Mouse (Mus musculus) layer of hippocampus, adult 2 months (tissue): ENCODE data around the gene Zbtb37. TPM values are rescaled to one million over a fixed set of nuclear protein-coding genes. Genes with fewer than 3 reads are reported as not detected.
A peak's percentile ranks its signal among the peaks of the same experiment; 100 is the strongest.

Experiments
- DNase-seq, 2 experiments: peaks; one replicate each; pipeline ENCODE4 v3.0.0; 2022; ENCODE audit warnings: low spot score in 2 of 2
- H3K27ac ChIP-seq: fragments of 200-600 bp; 2 replicates; pipeline ENCODE4 v1.8.1; 2022
- H3K4me3 ChIP-seq: fragments of 200-600 bp; 2 replicates; pipeline ENCODE4 v1.8.1; 2022; ENCODE audit warnings: mild to moderate bottlenecking
- CTCF ChIP-seq: fragments of 200-600 bp; conservative IDR thresholded peaks from 2 replicates; pipeline ENCODE4 v1.8.1; 2022; ENCODE audit warnings: antibody characterized with exemption, mild to moderate bottlenecking, moderate library complexity
- long read RNA-seq, 2 experiments: library from polyadenylated mRNA; stranded (forward); transcript quantifications; one replicate each; pipeline ENCODE4 v2.0.0; 2021; ENCODE audit warnings: borderline mapping rate in 2 of 2
- total RNA-seq, 2 experiments: library from RNA; stranded (reverse); gene quantifications; 2 replicates each; pipeline ENCODE4 v1.2.3; 2021

Zbtb37 gene
- 10 to 100 TPM; 17.5 to 20.1 TPM for total RNA-seq
- long read RNA-seq, experiment 1, partial matches to known transcripts, result 0 of 2 reads
- long read RNA-seq, experiment 1, other reads (novel, unspliced or antisense), result 2 of 2 reads
- long read RNA-seq, experiment 2, partial matches to known transcripts, result 0 of 2 reads
- long read RNA-seq, experiment 2, other reads (novel, unspliced or antisense), result 2 of 2 reads

DNA sequence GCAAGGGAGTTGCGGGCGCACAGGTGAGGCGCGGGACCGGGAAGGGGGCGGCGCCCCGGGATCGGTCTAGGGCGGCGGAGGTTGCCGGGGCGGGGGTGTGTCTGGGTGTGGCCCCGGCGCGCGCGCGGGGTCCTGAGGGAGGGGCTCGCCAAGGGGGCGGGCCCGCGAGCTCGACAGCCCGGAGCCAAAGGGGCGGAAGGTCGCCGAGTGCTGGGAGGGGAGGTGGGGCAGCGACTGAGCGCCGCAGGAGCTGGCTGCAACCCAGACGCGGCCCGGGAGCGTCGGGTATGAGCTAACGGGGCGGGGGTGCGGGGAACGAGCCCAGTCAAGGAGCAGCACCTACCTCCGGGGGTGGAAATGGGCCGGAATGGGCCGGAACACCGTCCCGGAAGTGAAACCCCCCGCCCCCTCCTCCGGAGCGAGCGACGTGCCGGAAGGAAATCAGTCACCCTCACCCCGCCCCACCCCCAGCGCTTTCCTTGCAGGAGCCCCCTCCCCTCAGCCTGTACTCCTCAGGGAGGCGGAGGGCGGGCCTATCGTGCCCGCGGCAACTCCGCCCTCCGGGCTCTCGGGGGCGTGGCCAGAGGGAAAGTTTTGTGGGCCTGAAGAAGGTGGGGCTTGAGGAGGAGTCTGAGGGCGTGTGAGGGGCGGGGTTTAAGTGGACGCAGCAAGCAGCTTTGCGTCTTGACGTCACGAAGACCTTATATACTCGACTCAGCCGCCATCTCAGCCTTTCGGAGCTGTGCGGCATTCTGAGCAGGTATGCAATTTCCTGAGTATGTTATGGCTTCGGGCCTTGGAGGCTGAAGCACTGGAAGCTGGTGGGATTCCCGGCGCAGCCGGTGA lies at the start of gene Zbtb37:
Gene Zbtb37, minus strand, starts transcription at position 415 of the 846 bp plus-strand sequence.
- peak; percentile 95 to 99 for DNase-seq

DNA sequence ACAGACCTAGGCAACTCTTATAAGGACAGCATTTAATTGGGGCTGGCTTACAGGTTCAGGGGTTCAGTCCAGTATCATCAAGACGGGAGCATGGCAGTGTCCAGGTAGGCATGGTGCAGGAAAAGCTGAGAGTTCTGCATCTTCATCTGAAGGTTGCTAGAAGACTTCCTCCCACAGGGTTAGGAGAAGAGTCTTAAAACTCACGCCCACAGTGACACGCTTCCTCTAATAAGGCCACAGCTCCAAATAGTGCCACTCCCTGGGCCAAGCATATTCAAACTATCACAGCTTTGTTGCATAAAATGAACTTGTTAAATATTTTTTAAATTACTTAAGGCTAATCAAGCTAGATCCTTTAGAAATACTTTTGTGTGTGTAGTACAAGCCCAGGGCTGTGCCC lies 42.6 kb upstream of the Zbtb37 start:
- Histone ChIP-seq H3K27ac (no peak overlapping the region), H3K4me3 (no peak overlapping the region)
- no peak for TF ChIP-seq CTCF
- DNase-seq, result no peak

More for the DNA sequence above, at the start of gene Zbtb37:
- Histone ChIP-seq H3K27ac (peak within 1 kb of the TSS; percentile 98), H3K4me3 (peak within 1 kb of the TSS; percentile 92)
- no peak for TF ChIP-seq CTCF

- Histone ChIP-seq H3K4me3 (no peak overlapping the region), H3K27ac (no peak overlapping the region)
- no peak for DNase-seq
- no peak for TF ChIP-seq CTCF
These were observed 41.6 kb upstream of the Zbtb37 start for GRCm38 (mm10) chr1:161076238-161076637.

DNA sequence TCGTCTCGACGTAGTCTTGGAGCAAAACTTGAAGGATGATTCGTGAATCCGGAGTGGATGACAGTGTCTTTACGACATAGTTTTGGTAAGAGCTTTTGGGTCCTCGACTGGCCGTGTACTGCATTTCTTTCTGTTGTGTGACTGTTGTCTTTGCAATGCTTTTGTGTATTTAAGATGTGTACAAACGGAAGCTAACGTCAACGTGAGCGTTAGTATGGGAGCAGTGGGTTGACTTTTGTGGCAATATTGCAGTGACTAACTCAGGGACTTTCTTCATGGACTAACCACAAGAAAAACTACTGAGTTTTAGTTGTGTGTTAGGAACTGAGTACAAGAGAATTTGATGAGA lies 36.6 kb upstream of the Zbtb37 start:
- DNase-seq, result no peak
- peak overlapping the region; percentile 43 for H3K27ac ChIP-seq
- TF ChIP-seq CTCF, result no peak
- H3K4me3 ChIP-seq, result peak overlapping the region; percentile 72

- peak; percentile 95 to 98 for DNase-seq
- peak; percentile 52 for TF ChIP-seq CTCF
- Histone ChIP-seq H3K4me3 (peak within 1 kb of the TSS; percentile 72), H3K27ac (peak within 1 kb of the TSS; percentile 91)
These were observed 36.0 kb upstream of the Zbtb37 start, which contains the start of the genes Dars2 and Cenpl for GRCm38 (mm10) chr1:161070352-161071271. Gene Dars2, minus strand, starts transcription at chr1:161070658. Gene Cenpl, plus strand, starts transcription at chr1:161070713.

DNA sequence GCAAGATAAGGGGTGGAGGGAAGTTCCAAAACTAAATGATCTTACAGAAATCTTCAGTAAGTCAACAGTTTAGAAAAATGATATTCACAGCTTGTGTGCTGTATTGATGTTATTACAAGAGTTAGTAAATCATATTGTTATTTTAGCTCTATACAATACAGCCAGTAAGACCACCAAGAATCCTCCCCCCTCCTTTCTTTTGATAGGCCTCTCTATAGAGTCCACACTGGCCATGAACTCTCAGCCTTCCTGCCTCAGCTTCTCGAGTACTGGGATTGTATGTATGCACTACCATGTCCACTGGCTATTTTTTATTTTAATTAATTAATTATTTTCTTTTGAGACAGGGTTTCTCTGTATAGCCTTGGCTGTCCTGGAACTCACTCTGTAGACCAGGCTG lies 28.7 kb upstream of the Zbtb37 start:
- no peak for DNase-seq
- no peak for TF ChIP-seq CTCF

GRCm38 (mm10) chr1:161057164-161057563 lies 22.5 kb upstream of the Zbtb37 start:
- DNase-seq, result no peak
- Histone ChIP-seq H3K4me3 (no peak overlapping the region), H3K27ac (no peak overlapping the region)
- no peak for TF ChIP-seq CTCF

More for the DNA sequence above, 28.7 kb upstream of the Zbtb37 start:
- Histone ChIP-seq H3K4me3 (no peak overlapping the region), H3K27ac (no peak overlapping the region)

- Histone ChIP-seq H3K27ac (no peak overlapping the region), H3K4me3 (no peak overlapping the region)
- TF ChIP-seq CTCF, result no peak
- DNase-seq, result no peak
These were observed 12.3 kb upstream of the Zbtb37 start for GRCm38 (mm10) chr1:161046972-161047371.

- Histone ChIP-seq H3K27ac (no peak overlapping the region), H3K4me3 (no peak overlapping the region)
- TF ChIP-seq CTCF, result no peak
- DNase-seq, result no peak
These were observed 6.8 kb upstream of the Zbtb37 start for GRCm38 (mm10) chr1:161041261-161042020.

- no peak overlapping the region for H3K27ac ChIP-seq
- H3K4me3 ChIP-seq, result no peak overlapping the region
- TF ChIP-seq CTCF, result no peak
- no peak for DNase-seq
These were observed 6.2 kb upstream of the Zbtb37 start for GRCm38 (mm10) chr1:161040855-161041254.

DNA sequence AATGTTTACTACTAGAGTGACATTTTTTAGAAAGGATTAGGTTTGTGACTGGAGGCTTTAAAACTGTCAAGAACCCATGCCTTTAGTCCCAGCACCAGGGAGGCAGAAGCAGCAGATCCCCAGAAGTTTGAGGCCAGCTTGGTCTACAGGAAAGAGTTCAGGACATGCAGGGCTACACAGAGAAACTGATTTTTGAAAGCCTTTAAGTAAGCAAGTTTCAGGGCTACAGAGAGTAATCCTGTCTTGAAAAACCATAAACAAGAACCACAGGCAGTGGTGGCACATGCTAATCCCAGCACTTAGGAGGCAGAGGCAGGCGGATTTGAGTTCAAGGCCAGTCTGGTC lies 5.7 kb upstream of the Zbtb37 start:
- no peak for DNase-seq
- no peak overlapping the region for H3K27ac ChIP-seq

DNA sequence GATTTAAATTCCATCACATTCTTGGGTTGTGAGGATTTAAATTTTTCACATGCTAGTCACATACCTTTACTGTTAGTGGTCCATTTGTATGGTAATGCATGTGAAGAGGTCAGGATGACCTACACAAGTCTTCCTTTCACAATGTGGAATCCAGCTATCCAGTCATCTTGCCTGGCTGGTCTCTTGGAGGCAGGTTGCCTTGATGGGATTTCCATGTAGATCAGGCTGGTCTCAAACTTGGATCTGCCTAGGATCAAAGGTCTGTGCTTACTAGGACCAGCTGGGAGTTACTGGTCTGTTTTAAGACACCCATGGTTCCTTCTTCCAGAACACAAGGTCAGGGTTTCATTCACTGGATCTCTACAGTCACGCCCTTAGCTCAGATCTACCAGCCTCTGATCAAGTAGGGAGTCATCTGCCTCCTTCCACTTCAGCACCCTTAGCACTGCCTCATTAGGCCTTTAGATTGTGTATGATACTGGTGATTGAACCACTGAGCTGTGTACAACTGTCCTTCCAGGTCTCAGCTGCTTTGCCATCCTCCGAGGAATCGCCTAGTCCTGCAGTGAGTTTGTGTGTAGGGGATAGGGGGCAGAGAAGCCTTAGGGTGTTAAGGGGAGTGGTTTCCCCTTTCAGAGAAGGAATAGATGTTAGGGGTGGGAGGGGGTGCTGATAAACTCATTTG lies 5.2 kb upstream of the Zbtb37 start:
- no peak for TF ChIP-seq CTCF
- DNase-seq, result no peak
- Histone ChIP-seq H3K27ac (0 out of 2 replicates have a peak overlapping the region, but pooled peaks have one; percentile 16), H3K4me3 (no peak overlapping the region)

More for the DNA sequence above, 5.7 kb upstream of the Zbtb37 start:
- no peak overlapping the region for H3K4me3 ChIP-seq
- no peak for TF ChIP-seq CTCF
